Mouse (Mus musculus) C2C12 (cell line): ENCODE measurements around the gene Paqr5.

Experiments used
- CTCF ChIP-seq: IDR thresholded peaks from one replicate; pipeline ENCODE4 v1.5.1; 2011; ENCODE audit not compliant: control insufficient read depth, insufficient read depth, insufficient read length
- FOSL1 ChIP-seq: IDR thresholded peaks from one replicate; pipeline ENCODE4 v1.8.0; 2011; ENCODE audit warnings: mild to moderate bottlenecking, low read length; ENCODE audit not compliant: poor library complexity, insufficient read depth, severe bottlenecking
- MAX ChIP-seq: IDR thresholded peaks from one replicate; pipeline ENCODE4 v1.6.1; 2011; ENCODE audit warnings: mild to moderate bottlenecking, control low read depth
- MYOD1 ChIP-seq: IDR thresholded peaks from one replicate; pipeline ENCODE4 v1.6.1; 2011; ENCODE audit warnings: low read depth; ENCODE audit not compliant: control insufficient read depth, insufficient read length
- USF1 ChIP-seq: IDR thresholded peaks from one replicate; pipeline ENCODE4 v1.6.1; 2011; ENCODE audit warnings: low read depth, mild to moderate bottlenecking, control low read depth, moderate library complexity

- TF ChIP-seq CTCF (no peak), USF1 (no peak), MYOD1 (no peak), MAX (no peak), FOSL1 (no peak)
These were observed 109.7 kb downstream of the Paqr5 start for GRCm38 (mm10) chr9:61916986-61917385.
